Mouse (Mus musculus) lung, postnatal 0 days (tissue): ENCODE data around the gene Gm5767.

Source experiments
- CTCF ChIP-seq: IDR thresholded peaks from 2 replicates; pipeline ENCODE4 v1.5.1; 2016; ENCODE audit warnings: antibody characterized with exemption, mild to moderate bottlenecking
- EP300 ChIP-seq: IDR thresholded peaks from 2 replicates; pipeline ENCODE4 v1.6.1; 2016; ENCODE audit warnings: antibody characterized with exemption, mild to moderate bottlenecking, control low read depth

- TF ChIP-seq CTCF (no peak), EP300 (no peak)
Measured at GRCm38 (mm10) chr16:8656256-8656655, 24.3 kb upstream of the Gm5767 start.
